Mouse (Mus musculus): Measurements from ENCODE around the gene Fam45a.

DNA sequence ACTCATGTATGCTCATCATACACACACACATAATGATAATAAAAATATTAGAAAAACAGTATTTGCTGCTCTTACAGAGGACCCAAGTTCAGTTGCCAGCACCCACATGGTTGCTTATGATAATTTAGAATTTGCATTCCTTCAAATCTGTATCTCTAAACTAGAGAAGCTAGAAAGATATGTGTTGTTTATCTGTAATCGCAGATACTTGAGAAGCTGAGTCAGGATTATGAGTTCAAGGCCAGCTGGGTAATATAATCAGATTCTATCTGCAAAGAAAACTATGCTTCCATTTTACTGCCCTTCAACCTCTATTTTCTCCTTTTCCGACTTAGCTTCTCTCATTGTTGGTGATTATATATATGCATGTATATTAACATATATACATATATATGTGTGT is 14.0 kb upstream of the Fam45a start:
- TF ChIP-seq POLR2A (IDR thresholded peaks at IDR 0.05; ENCODE audit: borderline replicate concordance, low read depth, low read length) = no peak
- no peak for TF ChIP-seq CTCF (IDR thresholded peaks at IDR 0.05; ENCODE audit: low read depth, low read length)
